Mouse (Mus musculus) heart, postnatal 25 days (tissue): Measurements from ENCODE around the gene Axin2. TPM values are rescaled to one million over a fixed set of nuclear protein-coding genes. Genes with fewer than 3 reads are reported as not detected.

Experiments
- DNase-seq: peaks from one replicate; pipeline ENCODE4 v3.0.0; 2022; ENCODE audit warnings: low spot score
- intact Hi-C: fragments of 180-260 bp; cut with DNase I; formaldehyde crosslinking; loops from one replicate; pipeline ENCODE4 v1.15.1; 2025
- total RNA-seq, 2 experiments: library from RNA; stranded (reverse); gene quantifications; 2 replicates each; pipeline ENCODE4 v1.2.3; 2021

Gene Axin2
- total RNA-seq, 2 experiments from 2014 or later = 5.2 to 6.0 TPM

- intact Hi-C loops = loop anchor here (1.0 to 5.0 kb wide), 4 partner anchors 71 to 474 kb away; no protein-coding TSS in a partner anchor
- no peak for DNase-seq
Observed at GRCm38 (mm10) chr11:108925826-108926225, 5.7 kb downstream of the Axin2 start.

- intact Hi-C loops = loop anchor here (5.0 kb wide), 3 partner anchors 71 to 474 kb away; no protein-coding TSS in a partner anchor
- no peak for DNase-seq
Observed at GRCm38 (mm10) chr11:108926345-108927092, 6.4 kb downstream of the Axin2 start.

- intact Hi-C loops = loop anchor here (5.0 kb wide), 3 partner anchors 70 to 475 kb away; no protein-coding TSS in a partner anchor
- DNase-seq = no peak
Observed at GRCm38 (mm10) chr11:108927093-108927444, 6.9 kb downstream of the Axin2 start.

- intact Hi-C loops = loop anchor here (5.0 kb wide), 3 partner anchors 69 to 476 kb away; no protein-coding TSS in a partner anchor
Observed at GRCm38 (mm10) chr11:108928096-108928495, 7.9 kb downstream of the Axin2 start.

GRCm38 (mm10) chr11:108928752-108929151 is 8.6 kb downstream of the Axin2 start:
- intact Hi-C loops = loop anchor here (5.0 kb wide), 3 partner anchors 69 to 476 kb away; no protein-coding TSS in a partner anchor
- no peak for DNase-seq

More at GRCm38 (mm10) chr11:108928096-108928495, 7.9 kb downstream of the Axin2 start:
- DNase-seq = no peak

- intact Hi-C loops = loop anchor here (5.0 kb wide), 3 partner anchors 68 to 477 kb away; no protein-coding TSS in a partner anchor
- no peak for DNase-seq
Observed at GRCm38 (mm10) chr11:108929176-108929575, 9.0 kb downstream of the Axin2 start.

GRCm38 (mm10) chr11:108929700-108930099 is 9.6 kb downstream of the Axin2 start:
- intact Hi-C loops = loop anchor here (5.0 kb wide), 3 partner anchors 68 to 477 kb away; no protein-coding TSS in a partner anchor
- DNase-seq = no peak

GRCm38 (mm10) chr11:108930612-108931011 is 10.5 kb downstream of the Axin2 start:
- intact Hi-C loops = no loop called here
- no peak for DNase-seq

GRCm38 (mm10) chr11:108933835-108934234 is 13.7 kb downstream of the Axin2 start:
- DNase-seq = no peak

GRCm38 (mm10) chr11:108935128-108935868 is 15.1 kb downstream of the Axin2 start:
- no peak for DNase-seq
- intact Hi-C loops = no loop called here

More at GRCm38 (mm10) chr11:108933835-108934234, 13.7 kb downstream of the Axin2 start:
- intact Hi-C loops = no loop called here

GRCm38 (mm10) chr11:108936016-108936792 is 16.1 kb downstream of the Axin2 start:
- DNase-seq = no peak

GRCm38 (mm10) chr11:108940655-108941412 is 20.7 kb downstream of the Axin2 start:
- intact Hi-C loops = no loop called here
- DNase-seq = no peak

More at GRCm38 (mm10) chr11:108936016-108936792, 16.1 kb downstream of the Axin2 start:
- intact Hi-C loops = no loop called here

GRCm38 (mm10) chr11:108941836-108942235 is 21.7 kb downstream of the Axin2 start:
- DNase-seq = no peak
- intact Hi-C loops = no loop called here

- intact Hi-C loops = no loop called here
- no peak for DNase-seq
Observed at GRCm38 (mm10) chr11:108943741-108944140, 23.6 kb downstream of the Axin2 start.

- no peak for DNase-seq
- intact Hi-C loops = no loop called here
Observed at GRCm38 (mm10) chr11:108945666-108946065, 25.5 kb downstream of the Axin2 start.

- intact Hi-C loops = no loop called here
- no peak for DNase-seq
Observed at GRCm38 (mm10) chr11:108947425-108948184, 27.5 kb downstream of the Axin2 start.

GRCm38 (mm10) chr11:108948501-108948900 is 28.4 kb downstream of the Axin2 start:
- intact Hi-C loops = no loop called here
- DNase-seq = no peak

GRCm38 (mm10) chr11:108948931-108949330 is 28.8 kb downstream of the Axin2 start:
- intact Hi-C loops = no loop called here

More at GRCm38 (mm10) chr11:108948931-108949330, 28.8 kb downstream of the Axin2 start:
- DNase-seq = no peak
